Mouse (Mus musculus) small intestine, adult 2 months (tissue): ENCODE measurements around the gene Tmcc2.

ENCODE experiments used
- CTCF ChIP-seq: fragments of 200-500 bp; IDR thresholded peaks from 2 replicates; pipeline ENCODE4 v1.5.1; 2012; ENCODE audit warnings: low read depth, mild to moderate bottlenecking, control low read depth, inconsistent platforms, low read length, moderate library complexity, mixed read lengths; ENCODE audit not compliant: insufficient replicate concordance, insufficient read length; ENCODE audit errors: extremely low read depth
- POLR2A ChIP-seq: fragments of 200-500 bp; IDR thresholded peaks from 2 replicates; pipeline ENCODE4 v1.6.1; 2012; ENCODE audit warnings: low read depth, mild to moderate bottlenecking, control low read depth, inconsistent platforms, low read length, moderate library complexity

GRCm38 (mm10) chr1:132364388-132364787, 26.7 kb downstream of the Tmcc2 start:
- TF ChIP-seq CTCF: no peak
- TF ChIP-seq POLR2A: no peak
